Mouse (Mus musculus): ENCODE measurements at regions not wholly inside any gene's neighbourhood (a gene's known extent, or its start where the extent isn't known, plus 50 kb on each side); places are given as distances from the start of the nearest gene placed in this dataset.

DNA sequence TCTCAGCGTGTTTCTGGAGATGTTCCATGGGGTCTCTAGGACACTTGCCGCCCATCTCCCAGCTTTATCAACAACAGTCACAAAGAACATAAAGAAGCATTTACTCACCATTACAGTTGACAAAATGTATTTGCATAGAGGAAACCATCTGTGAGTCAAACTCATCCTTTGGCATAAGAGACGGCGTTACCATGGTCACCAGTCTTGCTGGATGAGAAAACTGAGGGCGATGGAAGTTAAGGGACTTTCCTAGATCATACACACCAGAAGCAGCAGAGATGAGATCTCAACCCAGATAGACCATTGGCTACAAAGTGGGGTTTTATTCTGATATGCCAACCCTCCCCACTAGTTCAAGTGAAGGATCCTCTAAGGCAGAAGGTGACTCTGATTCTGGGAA, 274.3 kb upstream of the Gm4791 start:
- Histone ChIP-seq H3K4me3 (replicated peaks) (no peak overlapping the region), H3K27me3 (no peaks in the 10 kb centered on the region), H3K9me3 (no peaks in the 10 kb centered on the region), H3K4me2 (no peak overlapping the region), H3K4me1 (peaks cover 7% of the 10 kb centered on the region), H3K36me3 (replicated peaks) (no peaks in the 10 kb centered on the region), H3K27ac (no peak overlapping the region), H3K9ac (no peak overlapping the region)
- ATAC-seq (ENCODE audit: low FRiP score): no peak
- WGBS: 93% methylated on average over 5 of the region's 5 CpGs

GRCm38 (mm10) chr9:46713415-46713814, 285.1 kb upstream of the Gm4791 start:
- WGBS: 92% methylated on average over 10 of the region's 10 CpGs
- H3K36me3 ChIP-seq (replicated peaks): no peaks in the 10 kb centered on the region
- no peak overlapping the region for H3K9ac ChIP-seq
- no peak for ATAC-seq (ENCODE audit: low FRiP score)
- H3K9me3 ChIP-seq: no peaks in the 10 kb centered on the region
- no peak overlapping the region for H3K4me3 ChIP-seq (replicated peaks)
- no peak overlapping the region for H3K27ac ChIP-seq
- H3K4me2 ChIP-seq: no peak overlapping the region
- H3K4me1 ChIP-seq: no peaks in the 10 kb centered on the region
- H3K27me3 ChIP-seq: 0 out of 2 replicates have a peak, but pooled peaks cover 4% of the 10 kb centered on the region

- peaks cover 30% of the 10 kb centered on the region for H3K4me1 ChIP-seq
- no peak overlapping the region for H3K9ac ChIP-seq
- no peaks in the 10 kb centered on the region for H3K36me3 ChIP-seq (replicated peaks)
- no peaks in the 10 kb centered on the region for H3K9me3 ChIP-seq
- H3K4me2 ChIP-seq: no peak overlapping the region
- ATAC-seq (ENCODE audit: low FRiP score): no peak
- H3K27ac ChIP-seq: peak overlapping the region; percentile 81
- WGBS: 56% methylated on average over 10 of the region's 10 CpGs
- peaks cover 4% of the 10 kb centered on the region for H3K27me3 ChIP-seq
- no peak overlapping the region for H3K4me3 ChIP-seq (replicated peaks)
These were observed 294.2 kb upstream of the Gm4791 start for GRCm38 (mm10) chr9:46704151-46704905.

- Histone ChIP-seq H3K27me3 (peaks cover 4% of the 10 kb centered on the region), H3K9me3 (no peaks in the 10 kb centered on the region), H3K4me2 (no peak overlapping the region), H3K4me1 (peaks cover 30% of the 10 kb centered on the region), H3K27ac (peak overlapping the region; percentile 81), H3K4me3 (replicated peaks) (no peak overlapping the region), H3K9ac (no peak overlapping the region), H3K36me3 (replicated peaks) (no peaks in the 10 kb centered on the region)
- ATAC-seq (ENCODE audit: low FRiP score): peak; percentile 75
- 15% methylated on average over 8 of the region's 8 CpGs for WGBS
These were observed 294.9 kb upstream of the Gm4791 start for GRCm38 (mm10) chr9:46703674-46704073.

GRCm38 (mm10) chr9:46702901-46703636, 295.5 kb upstream of the Gm4791 start:
- Histone ChIP-seq H3K4me3 (replicated peaks) (no peak overlapping the region), H3K9me3 (no peaks in the 10 kb centered on the region), H3K27me3 (peaks cover 4% of the 10 kb centered on the region), H3K27ac (peak overlapping the region; percentile 81), H3K4me2 (0 out of 2 replicates have a peak overlapping the region, but pooled peaks have one; percentile 31), H3K9ac (no peak overlapping the region), H3K4me1 (peaks cover 30% of the 10 kb centered on the region), H3K36me3 (replicated peaks) (no peaks in the 10 kb centered on the region)
- 41% methylated on average over 13 of the region's 13 CpGs for WGBS
- peak; percentile 27; the same call in 1 of the 2 replicates for ATAC-seq (ENCODE audit: low FRiP score)

DNA sequence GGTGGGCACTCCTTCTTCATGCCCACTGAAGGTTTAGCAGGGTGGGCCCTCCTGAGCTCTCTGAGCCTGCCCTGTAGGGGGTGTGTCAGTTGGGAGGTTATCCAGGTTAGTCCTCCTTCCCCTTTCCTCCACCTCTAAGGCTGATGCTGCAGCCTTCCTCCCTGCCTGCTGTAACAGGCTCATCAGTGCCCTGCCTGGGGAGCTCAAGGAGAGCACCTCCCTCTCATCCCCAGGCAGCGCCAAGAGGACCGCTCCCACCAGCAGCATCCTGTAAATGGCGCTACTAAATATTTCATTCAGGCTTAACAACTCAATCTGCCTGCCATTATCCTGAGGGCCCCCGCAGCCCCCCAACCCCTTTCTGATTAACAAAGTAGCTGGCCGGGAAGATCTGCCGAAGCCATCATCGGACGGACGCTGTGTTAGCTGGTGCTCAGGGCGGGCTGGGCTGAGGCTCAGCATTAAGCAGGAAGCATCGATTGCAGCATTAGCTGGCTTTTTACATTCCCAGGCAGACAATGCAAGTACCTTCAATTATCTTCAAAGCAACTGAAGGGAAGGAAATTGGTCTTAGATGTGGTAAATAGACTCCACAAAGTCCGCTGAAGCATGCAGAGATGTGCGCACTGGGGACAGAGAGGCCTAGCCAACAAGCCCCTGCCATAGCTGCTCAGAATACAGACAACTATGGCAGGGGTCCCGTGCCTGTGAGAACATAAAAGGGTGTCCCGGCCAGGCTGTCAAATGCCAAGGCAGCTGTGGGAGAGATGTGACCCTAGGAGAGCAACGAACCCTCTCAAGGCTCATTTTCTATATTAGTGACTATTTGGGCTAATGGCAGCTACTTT, 296.3 kb upstream of the Gm4791 start:
- Histone ChIP-seq H3K27ac (peak overlapping the region; percentile 81), H3K4me1 (peaks cover 30% of the 10 kb centered on the region), H3K9ac (no peak overlapping the region), H3K36me3 (replicated peaks) (no peaks in the 10 kb centered on the region), H3K27me3 (peaks cover 4% of the 10 kb centered on the region), H3K9me3 (no peaks in the 10 kb centered on the region), H3K4me2 (peak overlapping the region; percentile 31), H3K4me3 (replicated peaks) (no peak overlapping the region)
- WGBS: 8% methylated on average over 16 of the region's 16 CpGs
- peak; percentile 67 for ATAC-seq (ENCODE audit: low FRiP score)

DNA sequence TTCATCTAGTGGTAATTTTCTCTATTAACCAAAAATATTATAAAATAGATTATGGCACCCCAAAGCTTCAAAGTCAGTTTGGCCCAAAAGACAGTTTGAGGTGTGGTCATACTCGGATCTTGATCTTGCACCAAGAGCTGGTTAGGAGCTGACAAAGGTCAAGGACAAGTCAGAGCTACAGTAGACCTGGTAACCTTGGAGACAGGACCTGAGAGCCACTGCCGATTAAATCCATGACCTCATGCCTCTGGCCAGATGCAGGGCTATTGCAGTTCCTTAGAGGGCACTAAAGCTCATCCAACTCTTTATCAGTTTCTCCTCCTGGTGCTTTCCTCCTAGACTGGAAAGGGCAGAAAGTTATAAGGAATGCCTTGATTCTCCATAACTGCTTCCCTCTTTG, 302.4 kb upstream of the Gm4791 start:
- Histone ChIP-seq H3K9ac (no peak overlapping the region), H3K27ac (no peak overlapping the region), H3K4me1 (no peaks in the 10 kb centered on the region), H3K27me3 (no peaks in the 10 kb centered on the region), H3K36me3 (replicated peaks) (no peaks in the 10 kb centered on the region), H3K9me3 (no peaks in the 10 kb centered on the region), H3K4me2 (no peak overlapping the region), H3K4me3 (replicated peaks) (no peak overlapping the region)
- 78% methylated on average over 2 of the region's 2 CpGs for WGBS
- ATAC-seq (ENCODE audit: low FRiP score): no peak

- WGBS: 75% methylated on average over 5 of the region's 5 CpGs
- Histone ChIP-seq H3K27me3 (0 out of 2 replicates have a peak, but pooled peaks cover 5% of the 10 kb centered on the region), H3K27ac (no peak overlapping the region), H3K9me3 (no peaks in the 10 kb centered on the region), H3K36me3 (replicated peaks) (no peaks in the 10 kb centered on the region), H3K4me2 (no peak overlapping the region), H3K4me1 (no peaks in the 10 kb centered on the region; the same call in 1 of the 2 replicates), H3K9ac (no peak overlapping the region), H3K4me3 (replicated peaks) (no peak overlapping the region)
- no peak for ATAC-seq (ENCODE audit: low FRiP score)
These were observed 309.2 kb upstream of the Gm4791 start for GRCm38 (mm10) chr9:46689331-46689730.

DNA sequence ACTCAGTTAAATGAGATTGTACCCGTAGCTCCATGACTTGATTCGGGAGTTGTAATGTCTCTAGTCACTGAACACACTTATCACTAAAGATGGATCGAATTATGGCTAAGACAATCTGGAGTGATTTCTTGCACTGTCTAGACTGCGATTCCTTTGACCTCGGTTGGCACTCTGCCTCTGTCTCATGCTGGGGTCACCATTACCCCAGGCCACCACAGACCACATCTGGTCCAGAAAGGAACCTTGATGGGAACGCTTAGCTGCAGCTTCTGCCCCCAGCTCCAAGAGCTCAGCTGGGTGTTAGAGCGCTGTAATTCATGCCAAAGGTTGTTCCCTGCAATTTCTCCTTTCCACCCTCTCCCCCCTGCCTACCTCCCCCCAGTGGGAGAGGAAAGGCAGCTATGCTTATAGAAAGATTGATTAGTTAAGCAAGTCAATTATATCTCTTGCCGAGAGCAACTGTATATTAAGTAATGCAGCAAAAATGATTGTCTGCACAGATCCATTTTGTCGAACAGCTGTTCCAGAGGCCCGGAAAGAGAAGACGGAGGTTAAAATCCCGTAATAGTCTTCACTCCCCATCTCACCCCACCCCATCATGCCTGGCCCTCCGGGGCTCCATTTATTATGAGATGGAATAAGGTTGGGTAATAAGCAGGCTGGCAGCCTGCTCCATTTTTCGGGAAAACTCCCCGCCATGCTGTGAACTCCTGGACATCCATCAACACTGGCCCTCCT, 314.3 kb upstream of the Gm4791 start:
- 83% methylated on average over 15 of the region's 15 CpGs for WGBS
- no peak for ATAC-seq (ENCODE audit: low FRiP score)
- Histone ChIP-seq H3K9ac (no peak overlapping the region), H3K27me3 (0 out of 2 replicates have a peak, but pooled peaks cover 5% of the 10 kb centered on the region), H3K4me2 (no peak overlapping the region), H3K27ac (no peak overlapping the region), H3K4me1 (no peaks in the 10 kb centered on the region; the same call in 1 of the 2 replicates), H3K36me3 (replicated peaks) (no peaks in the 10 kb centered on the region), H3K4me3 (replicated peaks) (no peak overlapping the region), H3K9me3 (no peaks in the 10 kb centered on the region)

DNA sequence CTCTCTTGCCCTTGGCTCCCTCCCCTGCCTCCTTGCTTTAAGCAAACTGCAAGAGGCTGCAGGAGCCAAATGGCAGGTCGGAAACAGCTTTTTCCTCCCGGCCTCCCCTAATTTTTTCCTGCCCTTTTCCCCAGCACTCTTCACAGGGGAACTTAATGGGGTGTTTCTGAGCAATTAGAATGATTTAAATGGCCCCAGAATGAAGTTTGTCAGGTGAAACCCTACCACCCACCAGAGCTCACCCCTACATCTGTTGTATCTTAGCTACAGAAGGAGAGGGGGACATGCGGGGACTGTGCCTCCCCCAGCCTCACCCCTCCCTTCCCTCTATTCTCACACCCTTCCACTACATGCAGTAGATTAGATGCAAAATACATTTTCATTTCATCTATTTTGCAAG, 326.5 kb upstream of the Gm4791 start:
- WGBS: 51% methylated on average over 3 of the region's 3 CpGs
- H3K36me3 ChIP-seq (replicated peaks): no peaks in the 10 kb centered on the region
- no peak overlapping the region for H3K9ac ChIP-seq
- ATAC-seq (ENCODE audit: low FRiP score): no peak
- no peaks in the 10 kb centered on the region for H3K9me3 ChIP-seq
- no peak overlapping the region for H3K4me2 ChIP-seq
- H3K27ac ChIP-seq: no peak overlapping the region
- no peak overlapping the region for H3K4me3 ChIP-seq (replicated peaks)
- H3K27me3 ChIP-seq: no peaks in the 10 kb centered on the region
- no peaks in the 10 kb centered on the region for H3K4me1 ChIP-seq

- Histone ChIP-seq H3K4me2 (no peak overlapping the region), H3K9me3 (no peaks in the 10 kb centered on the region), H3K4me3 (replicated peaks) (no peak overlapping the region), H3K9ac (no peak overlapping the region), H3K27ac (no peak overlapping the region), H3K4me1 (peaks cover 2% of the 10 kb centered on the region; the same call in 1 of the 2 replicates), H3K27me3 (no peaks in the 10 kb centered on the region), H3K36me3 (replicated peaks) (no peaks in the 10 kb centered on the region)
- WGBS: 86% methylated on average over 8 of the region's 8 CpGs
- no peak for ATAC-seq (ENCODE audit: low FRiP score)
These were observed 334.6 kb upstream of the 4931429L15Rik start for GRCm38 (mm10) chr9:46654422-46654821.

Measured in forebrain, embryonic 12.5 days (tissue).